Mouse (Mus musculus) embryonic fibroblast, embryonic 13.5 days (primary cell): ENCODE measurements around the gene Psmg1.

Source experiments
- CTCF ChIP-seq: IDR thresholded peaks from 2 replicates; pipeline ENCODE4 v1.5.1; 2011; ENCODE audit warnings: mild to moderate bottlenecking, control low read depth, low read length, moderate library complexity, borderline replicate concordance; ENCODE audit not compliant: insufficient read depth
- POLR2A ChIP-seq: IDR thresholded peaks from 2 replicates; pipeline ENCODE4 v1.6.1; 2011; ENCODE audit warnings: low read depth, mild to moderate bottlenecking, control low read depth, low read length, moderate library complexity

DNA sequence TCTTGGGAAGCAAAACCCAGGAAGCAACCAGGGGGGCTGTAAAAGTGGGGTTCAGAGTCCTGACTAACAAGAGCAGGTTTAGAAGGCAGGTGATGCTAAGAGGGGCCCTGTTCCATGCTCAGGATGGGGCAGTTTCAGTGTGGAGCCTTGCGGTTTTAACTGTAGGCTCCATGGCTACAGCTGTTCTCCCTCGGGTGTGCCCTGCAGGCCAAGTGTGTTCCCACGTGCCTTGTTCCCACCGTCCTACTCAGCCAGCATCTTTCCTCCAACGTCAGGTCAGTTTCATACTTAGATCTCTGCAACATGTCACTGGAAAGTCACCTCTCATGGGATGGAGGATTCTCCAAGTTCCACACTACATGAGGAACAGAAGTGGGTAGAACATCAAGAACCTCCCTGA lies 49.2 kb downstream of the Psmg1 start:
- no peak for TF ChIP-seq CTCF
- TF ChIP-seq POLR2A: no peak
